Mouse (Mus musculus) liver, adult 2 months (tissue): Measurements from ENCODE around the gene Cdkl3.

Experiments used
- CTCF ChIP-seq: fragments of 200-500 bp; IDR thresholded peaks from 2 replicates; pipeline ENCODE4 v1.5.1; 2011; ENCODE audit warnings: low read depth, low read length, control low read depth
- POLR2A ChIP-seq: fragments of 200-500 bp; IDR thresholded peaks from 2 replicates; pipeline ENCODE4 v1.6.1; 2011; ENCODE audit warnings: low read length, control low read depth; ENCODE audit not compliant: insufficient read depth; ENCODE audit errors: extremely low read depth

GRCm38 (mm10) chr11:52130451-52131068, 126.5 kb downstream of the Cdkl3 start:
- TF ChIP-seq POLR2A (no peak), CTCF (no peak)
